Mouse (Mus musculus) hindbrain, embryonic 13.5 days (tissue): ENCODE measurements at regions not wholly inside any gene's neighbourhood (a gene's known extent, or its start where the extent isn't known, plus 50 kb on each side); places are given as distances from the start of the nearest gene placed in this dataset.

Experiments used
- ATAC-seq: fragments of 200-750 bp; cut with Nextera tagmentation; 2 replicates; pipeline ENCODE4 v1.8.0; 2017; ENCODE audit warnings: moderate TSS enrichment; ENCODE audit not compliant: low FRiP score
- H3K27ac ChIP-seq: fragments of 300-500 bp; sonication (generic); 2 replicates; pipeline ENCODE4 v1.5.1; 2015; ENCODE audit warnings: inconsistent platforms, mild to moderate bottlenecking, moderate library complexity
- H3K27me3 ChIP-seq: fragments of 300-500 bp; sonication (generic); 2 replicates; pipeline ENCODE4 v1.6.1; 2015; ENCODE audit warnings: mild to moderate bottlenecking, inconsistent platforms
- H3K36me3 ChIP-seq: fragments of 300-500 bp; sonication (generic); 2 replicates; pipeline ENCODE4 v1.6.1; 2015; ENCODE audit warnings: mild to moderate bottlenecking, inconsistent platforms
- H3K4me1 ChIP-seq: fragments of 300-500 bp; sonication (generic); replicated peaks from 2 replicates; pipeline ENCODE4 v1.6.1; 2015; ENCODE audit warnings: inconsistent platforms
- H3K4me2 ChIP-seq: fragments of 300-500 bp; sonication (generic); 2 replicates; pipeline ENCODE4 v1.6.1; 2015; ENCODE audit warnings: inconsistent platforms, mild to moderate bottlenecking, moderate library complexity
- H3K4me3 ChIP-seq: fragments of 300-500 bp; sonication (generic); 2 replicates; pipeline ENCODE4 v1.5.1; 2015; ENCODE audit warnings: mild to moderate bottlenecking, inconsistent platforms
- H3K9ac ChIP-seq: fragments of 300-500 bp; sonication (generic); 2 replicates; pipeline ENCODE4 v1.6.1; 2015; ENCODE audit warnings: mild to moderate bottlenecking, inconsistent platforms
- H3K9me3 ChIP-seq: fragments of 300-500 bp; sonication (generic); 2 replicates; pipeline ENCODE4 v1.6.1; 2016; ENCODE audit warnings: inconsistent platforms
- WGBS: fragments of 180-500 bp; shearing (Covaris S2); methylation state at CpG from one replicate; pipeline ENCODE4 v1.1.7; 2015; 5-methylcytosine and 5-hydroxymethylcytosine counted together

- Histone ChIP-seq H3K36me3 (no peaks in the 10 kb centered on the region), H3K4me2 (no peak overlapping the region), H3K9ac (no peak overlapping the region; the same call in 1 of the 2 replicates), H3K27ac (peak overlapping the region; percentile 86), H3K4me1 (peaks cover 36% of the 10 kb centered on the region), H3K9me3 (no peaks in the 10 kb centered on the region), H3K4me3 (no peak overlapping the region), H3K27me3 (no peaks in the 10 kb centered on the region)
- WGBS, result 39% methylated on average over 5 of the region's 5 CpGs
- ATAC-seq, result no peak
Observed at GRCm38 (mm10) chr13:28665150-28665549, 288.4 kb downstream of the Sox4 start.

GRCm38 (mm10) chr13:28664698-28665097, 288.8 kb downstream of the Sox4 start:
- Histone ChIP-seq H3K27ac (peak overlapping the region; percentile 86), H3K4me3 (no peak overlapping the region), H3K27me3 (no peaks in the 10 kb centered on the region), H3K4me1 (peaks cover 38% of the 10 kb centered on the region), H3K36me3 (no peaks in the 10 kb centered on the region), H3K9ac (no peak overlapping the region), H3K4me2 (no peak overlapping the region), H3K9me3 (no peaks in the 10 kb centered on the region)
- 0 out of 2 replicates have a peak, but pooled peaks have one; percentile 25 for ATAC-seq
- WGBS, result 37% methylated on average over 4 of the region's 4 CpGs

DNA sequence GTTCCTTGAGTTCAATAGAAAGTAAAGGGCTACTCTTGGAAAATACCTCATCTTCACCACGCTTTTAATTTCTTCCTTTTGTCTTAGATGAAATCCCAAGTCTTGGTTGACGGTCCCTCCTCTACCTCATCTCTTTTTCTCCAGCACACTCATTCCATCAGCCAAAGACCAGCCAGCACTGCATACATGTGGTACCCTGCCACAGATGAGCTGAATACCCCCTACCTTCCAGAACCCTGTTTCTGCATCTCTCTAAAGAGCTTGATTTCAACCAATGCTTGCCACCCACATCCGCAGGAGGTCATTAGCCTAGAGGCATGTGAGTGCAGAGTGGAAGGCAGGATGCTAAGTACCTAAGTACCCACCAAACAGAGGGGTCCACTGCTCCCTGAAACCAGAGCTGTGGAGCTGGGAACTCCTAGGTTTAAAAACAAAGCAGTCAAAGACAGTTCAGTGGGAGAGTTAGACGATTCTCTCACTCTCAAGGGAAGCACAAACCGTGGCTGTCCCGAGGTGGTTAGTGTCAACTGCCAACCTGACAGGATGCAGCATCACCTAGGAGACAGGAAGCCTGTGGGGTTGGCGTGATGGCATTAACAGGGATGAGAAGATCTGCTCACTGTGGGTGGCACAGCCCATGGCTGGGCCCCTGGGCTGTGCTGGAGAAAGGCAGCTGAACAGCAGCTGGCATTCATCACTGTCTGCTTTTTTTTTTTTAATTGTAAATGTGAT, 289.4 kb downstream of the Sox4 start:
- Histone ChIP-seq H3K27me3 (no peaks in the 10 kb centered on the region), H3K4me1 (peaks cover 41% of the 10 kb centered on the region), H3K27ac (peak overlapping the region; percentile 86), H3K4me3 (no peak overlapping the region), H3K4me2 (no peak overlapping the region), H3K9ac (no peak overlapping the region), H3K36me3 (no peaks in the 10 kb centered on the region), H3K9me3 (no peaks in the 10 kb centered on the region)
- ATAC-seq, result peak; percentile 86
- 11% methylated on average over 7 of the region's 7 CpGs for WGBS

- WGBS, result 7% methylated on average over 5 of the region's 5 CpGs
- no peak for ATAC-seq
- Histone ChIP-seq H3K36me3 (no peaks in the 10 kb centered on the region), H3K9ac (no peak overlapping the region), H3K4me1 (peaks cover 41% of the 10 kb centered on the region), H3K27ac (peak overlapping the region; percentile 44; the same call in 1 of the 2 replicates), H3K4me3 (no peak overlapping the region), H3K4me2 (no peak overlapping the region), H3K27me3 (no peaks in the 10 kb centered on the region), H3K9me3 (no peaks in the 10 kb centered on the region)
Observed at GRCm38 (mm10) chr13:28663459-28663858, 290.1 kb downstream of the Sox4 start.

GRCm38 (mm10) chr13:28662316-28662752, 291.2 kb downstream of the Sox4 start:
- Histone ChIP-seq H3K4me3 (no peak overlapping the region), H3K4me1 (peaks cover 40% of the 10 kb centered on the region), H3K4me2 (no peak overlapping the region), H3K9ac (no peak overlapping the region), H3K27me3 (no peaks in the 10 kb centered on the region), H3K36me3 (no peaks in the 10 kb centered on the region), H3K9me3 (no peaks in the 10 kb centered on the region), H3K27ac (no peak overlapping the region)
- no peak for ATAC-seq
- WGBS, result 82% methylated on average over 3 of the region's 3 CpGs

DNA sequence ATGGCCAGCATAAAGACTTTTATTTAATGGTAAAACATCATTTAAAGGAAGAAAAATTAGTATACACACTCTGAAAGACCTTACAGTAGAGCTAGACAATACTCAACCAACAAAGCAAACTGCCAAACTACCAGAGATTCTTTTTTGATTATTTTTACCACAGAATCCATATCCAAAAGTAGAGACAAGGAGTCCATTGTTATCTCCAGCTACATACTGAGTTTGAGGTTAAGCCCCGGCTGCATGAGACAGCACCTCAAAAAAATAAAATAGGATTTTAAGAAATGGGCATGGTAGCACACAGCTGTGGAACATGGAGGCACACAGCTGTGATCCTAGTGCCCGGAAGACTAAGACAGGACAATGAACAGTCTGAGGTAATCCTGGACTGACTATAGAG, 293.4 kb downstream of the Sox4 start:
- H3K4me3 ChIP-seq, result no peak overlapping the region
- H3K4me1 ChIP-seq, result peaks cover 27% of the 10 kb centered on the region
- H3K9ac ChIP-seq, result no peak overlapping the region
- no peak for ATAC-seq
- 87% methylated on average over 2 of the region's 2 CpGs for WGBS
- H3K27me3 ChIP-seq, result no peaks in the 10 kb centered on the region
- no peak overlapping the region for H3K4me2 ChIP-seq
- H3K36me3 ChIP-seq, result no peaks in the 10 kb centered on the region
- H3K9me3 ChIP-seq, result no peaks in the 10 kb centered on the region
- no peak overlapping the region for H3K27ac ChIP-seq

- Histone ChIP-seq H3K9me3 (no peaks in the 10 kb centered on the region), H3K4me3 (no peak overlapping the region), H3K27me3 (no peaks in the 10 kb centered on the region), H3K4me1 (peaks cover 15% of the 10 kb centered on the region; the same call in 1 of the 2 replicates), H3K9ac (no peak overlapping the region), H3K36me3 (no peaks in the 10 kb centered on the region), H3K4me2 (no peak overlapping the region), H3K27ac (no peak overlapping the region)
- no peak for ATAC-seq
- 86% methylated on average over 5 of the region's 5 CpGs for WGBS
Observed at GRCm38 (mm10) chr13:28658652-28659051, 294.9 kb downstream of the Sox4 start.

DNA sequence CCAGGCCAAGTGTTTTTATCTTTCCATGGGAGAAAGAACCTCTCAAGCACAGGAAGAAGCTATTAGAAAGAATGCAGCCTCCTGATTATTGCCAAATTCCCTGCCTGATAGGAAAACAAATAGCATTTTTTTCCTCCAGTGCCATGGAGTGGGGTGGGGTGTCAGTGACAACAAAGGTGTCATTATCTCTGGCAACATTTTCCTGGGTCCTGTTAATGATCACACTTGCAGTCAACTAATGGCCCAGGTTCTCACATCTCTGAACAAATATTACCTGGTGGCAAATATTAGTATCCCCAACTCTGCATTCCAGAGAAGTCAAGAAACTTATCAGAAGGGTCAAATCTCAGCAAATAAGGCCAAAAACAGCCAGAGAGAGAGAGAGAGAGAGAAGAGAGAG, 298.6 kb downstream of the Sox4 start:
- Histone ChIP-seq H3K9ac (no peak overlapping the region), H3K9me3 (no peaks in the 10 kb centered on the region), H3K27me3 (no peaks in the 10 kb centered on the region), H3K4me1 (peaks cover 16% of the 10 kb centered on the region; the same call in 1 of the 2 replicates), H3K27ac (no peak overlapping the region), H3K36me3 (no peaks in the 10 kb centered on the region), H3K4me3 (no peak overlapping the region), H3K4me2 (no peak overlapping the region)
- ATAC-seq, result no peak

- 80% methylated on average over 4 of the region's 4 CpGs for WGBS
- no peak overlapping the region for H3K27ac ChIP-seq
- H3K9me3 ChIP-seq, result no peaks in the 10 kb centered on the region
- no peak overlapping the region for H3K4me2 ChIP-seq
- peaks cover 11% of the 10 kb centered on the region; the same call in 1 of the 2 replicates for H3K4me1 ChIP-seq
- no peak overlapping the region for H3K4me3 ChIP-seq
- H3K9ac ChIP-seq, result no peak overlapping the region
- no peaks in the 10 kb centered on the region for H3K27me3 ChIP-seq
- H3K36me3 ChIP-seq, result no peaks in the 10 kb centered on the region
- ATAC-seq, result no peak
Observed at GRCm38 (mm10) chr13:28653362-28653761, 300.2 kb downstream of the Sox4 start.

- H3K27ac ChIP-seq, result 0 out of 2 replicates have a peak overlapping the region, but pooled peaks have one; percentile 14
- H3K4me2 ChIP-seq, result no peak overlapping the region
- H3K9ac ChIP-seq, result no peak overlapping the region
- H3K4me1 ChIP-seq, result peaks cover 11% of the 10 kb centered on the region; the same call in 1 of the 2 replicates
- WGBS, result 62% methylated on average over 2 of the region's 2 CpGs
- no peak overlapping the region for H3K4me3 ChIP-seq
- no peaks in the 10 kb centered on the region for H3K36me3 ChIP-seq
- ATAC-seq, result peak; percentile 71
- H3K9me3 ChIP-seq, result no peaks in the 10 kb centered on the region
- H3K27me3 ChIP-seq, result no peaks in the 10 kb centered on the region
Observed at GRCm38 (mm10) chr13:28651810-28652209, 301.7 kb downstream of the Sox4 start.

GRCm38 (mm10) chr13:28645881-28646280, 307.6 kb downstream of the Sox4 start:
- Histone ChIP-seq H3K9me3 (no peaks in the 10 kb centered on the region), H3K27me3 (no peaks in the 10 kb centered on the region), H3K36me3 (no peaks in the 10 kb centered on the region; the same call in 1 of the 2 replicates), H3K9ac (no peak overlapping the region), H3K4me3 (no peak overlapping the region), H3K4me1 (0 out of 2 replicates have a peak, but pooled peaks cover 6% of the 10 kb centered on the region), H3K27ac (no peak overlapping the region), H3K4me2 (no peak overlapping the region)
- no peak for ATAC-seq
- 94% methylated on average over 4 of the region's 4 CpGs for WGBS

DNA sequence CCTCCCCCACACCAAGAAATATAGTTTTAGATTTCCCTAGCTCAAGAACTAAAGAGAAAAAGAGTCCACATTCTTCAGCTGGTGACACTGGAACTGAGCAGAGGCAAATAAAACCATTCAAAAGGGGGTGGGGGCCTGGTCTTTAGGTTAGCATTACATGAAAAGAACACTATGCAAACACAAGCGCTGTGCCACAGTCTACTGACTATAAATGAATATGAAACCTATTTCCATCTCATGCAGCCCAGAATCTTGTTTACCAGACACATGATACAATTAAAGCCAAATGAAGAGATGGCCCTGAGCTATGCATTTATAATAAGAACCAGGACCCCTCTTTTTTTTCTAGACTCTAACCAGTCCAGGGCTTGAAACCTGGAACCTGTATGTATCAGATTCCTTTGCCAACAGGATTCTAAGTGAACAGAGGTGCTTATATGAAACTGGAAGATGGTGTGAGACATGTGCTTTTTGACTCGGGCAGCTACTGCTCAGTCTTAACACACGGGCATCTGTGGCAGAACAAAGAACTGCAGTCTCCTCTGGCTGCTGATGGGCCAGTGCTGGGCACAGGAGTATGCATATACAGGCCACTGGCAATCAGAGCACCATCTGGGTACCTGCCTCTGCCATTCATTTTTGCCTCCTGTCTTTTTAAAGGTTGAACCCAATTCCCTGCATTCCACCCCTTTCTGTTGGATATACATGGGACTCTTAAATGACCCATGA, 308.5 kb downstream of the Sox4 start:
- Histone ChIP-seq H3K9me3 (no peaks in the 10 kb centered on the region), H3K27ac (no peak overlapping the region), H3K9ac (no peak overlapping the region), H3K36me3 (no peaks in the 10 kb centered on the region; the same call in 1 of the 2 replicates), H3K4me1 (0 out of 2 replicates have a peak, but pooled peaks cover 6% of the 10 kb centered on the region), H3K27me3 (no peaks in the 10 kb centered on the region), H3K4me2 (no peak overlapping the region), H3K4me3 (no peak overlapping the region)
- no peak for ATAC-seq
- 72% methylated on average over 3 of the region's 3 CpGs for WGBS
